Mouse (Mus musculus): ENCODE measurements around the gene Alpl.

- TF ChIP-seq CTCF (IDR thresholded peaks at IDR 0.05; ENCODE audit: low read depth, low read length), result no peak
- no peak for TF ChIP-seq POLR2A (IDR thresholded peaks at IDR 0.05; ENCODE audit: extremely low read depth, insufficient read depth, low read length)
Observed at GRCm38 (mm10) chr4:137793611-137794010, 2.6 kb downstream of the Alpl start.
